Mouse (Mus musculus): ENCODE results near the gene Aldob.
A peak's percentile ranks its signal among the peaks of the same experiment; 100 is the strongest.

The Aldob gene

DNA sequence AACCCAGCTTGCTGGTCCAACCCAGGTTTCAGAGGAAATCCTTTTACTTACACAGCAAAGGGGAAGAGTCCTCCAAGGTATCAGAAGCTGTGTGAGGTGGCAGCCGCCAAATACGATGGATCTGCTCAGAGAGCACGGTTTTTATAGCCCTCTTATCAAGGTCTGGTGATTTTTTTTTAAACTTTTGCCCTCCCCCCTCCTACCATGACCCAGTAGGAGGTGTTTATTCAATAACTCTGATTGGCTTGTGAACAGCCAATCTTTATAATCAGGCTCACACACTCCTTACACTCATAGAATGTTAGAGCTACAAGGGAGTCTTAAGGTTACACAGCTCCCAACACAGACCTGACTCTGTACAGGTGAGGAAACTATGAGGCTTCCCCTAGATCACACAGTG lies at the start of gene Aldob:
Aldob (minus strand) TSS at position 164 of the 400 bp plus-strand sequence.
- no peak for DNase-seq (ENCODE audit: low spot score)

DNA sequence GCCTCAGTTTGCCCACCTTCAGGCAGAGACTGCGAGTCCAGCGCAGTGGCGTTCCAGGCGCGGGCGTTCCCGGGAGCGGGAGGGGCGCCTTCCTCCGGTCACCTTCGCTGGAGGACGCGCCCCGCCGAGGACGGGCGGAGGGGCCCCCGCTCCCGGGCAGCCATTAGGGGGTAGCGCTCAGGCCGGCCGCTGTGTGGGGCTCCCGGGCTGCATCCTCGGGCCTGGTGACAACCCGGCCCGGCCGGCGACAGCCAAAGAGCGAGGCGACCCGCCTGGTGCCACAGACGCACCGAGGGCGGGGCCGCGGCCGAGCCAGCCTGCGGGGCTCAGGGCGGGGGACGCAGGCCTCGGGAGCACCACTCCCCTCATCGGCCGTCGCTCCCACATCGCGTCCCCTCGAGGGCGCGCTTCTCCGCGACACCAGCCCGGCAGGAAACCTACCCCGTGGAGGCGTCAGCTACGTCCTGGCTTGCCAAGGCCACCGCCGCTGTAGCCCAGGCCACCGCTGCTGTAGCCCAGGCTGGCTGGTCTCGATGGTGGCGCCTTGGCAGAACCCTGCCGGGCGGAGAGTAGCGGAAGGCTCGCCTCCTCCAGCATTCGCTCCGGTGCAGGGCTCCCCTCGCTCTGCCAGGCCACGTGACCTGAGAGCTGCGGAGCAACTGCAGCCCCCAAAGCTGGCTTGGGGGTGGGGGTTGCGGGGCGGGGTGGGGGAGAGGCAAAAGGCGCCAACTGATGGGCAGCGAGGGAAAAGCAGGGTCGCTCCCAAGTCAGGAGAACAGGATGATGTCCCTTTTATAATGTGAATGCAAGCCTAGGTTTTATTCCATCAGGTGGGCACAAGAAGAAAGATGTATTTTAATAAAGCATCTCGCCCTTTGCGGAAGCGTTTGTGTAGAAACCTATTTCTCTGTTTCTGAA lies 48.1 kb upstream of the Aldob start, which contains the start of gene Tmem246:
Tmem246 (minus strand) TSS at position 694 of the 918 bp plus-strand sequence.
- peak; percentile 31 for DNase-seq (ENCODE audit: low spot score)

DNA sequence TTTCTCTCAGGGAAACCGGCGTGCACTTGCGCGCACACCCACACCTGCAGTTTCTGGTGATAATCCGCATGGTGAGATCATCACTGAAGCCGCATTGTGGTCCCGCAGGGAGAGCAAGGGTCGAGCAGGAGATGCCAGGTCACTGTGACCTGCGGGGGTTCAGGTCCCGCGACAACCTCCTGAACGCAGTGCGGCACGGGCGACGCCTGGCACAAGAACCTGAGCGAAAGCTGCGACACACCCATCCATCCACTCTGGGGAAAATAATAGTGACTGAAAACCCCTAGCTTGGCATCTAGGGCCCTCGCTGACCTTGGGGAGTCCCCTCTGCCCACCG lies 47.5 kb upstream of the Aldob start:
- DNase-seq (ENCODE audit: low spot score), result peak; percentile 2

DNA sequence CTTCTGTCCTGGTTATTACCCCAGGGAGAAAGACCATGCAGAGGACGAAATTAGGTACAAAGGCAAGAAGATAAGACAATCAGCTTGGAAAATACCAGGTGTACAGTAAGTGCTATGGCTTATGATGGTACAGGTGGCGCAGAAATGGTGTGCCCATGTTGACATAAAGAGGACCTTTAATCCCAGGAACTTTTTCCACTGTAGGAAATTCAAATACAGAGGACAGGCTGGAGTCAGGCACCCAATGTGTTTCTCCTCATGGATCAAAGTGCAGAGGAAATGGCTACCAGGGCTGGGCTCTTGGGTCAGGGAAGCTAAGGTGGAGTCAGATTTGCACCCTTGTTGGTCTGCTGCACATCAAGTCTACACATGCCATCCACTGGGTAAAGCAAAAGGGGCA lies 40.8 kb upstream of the Aldob start:
- DNase-seq (ENCODE audit: low spot score), result no peak

DNA sequence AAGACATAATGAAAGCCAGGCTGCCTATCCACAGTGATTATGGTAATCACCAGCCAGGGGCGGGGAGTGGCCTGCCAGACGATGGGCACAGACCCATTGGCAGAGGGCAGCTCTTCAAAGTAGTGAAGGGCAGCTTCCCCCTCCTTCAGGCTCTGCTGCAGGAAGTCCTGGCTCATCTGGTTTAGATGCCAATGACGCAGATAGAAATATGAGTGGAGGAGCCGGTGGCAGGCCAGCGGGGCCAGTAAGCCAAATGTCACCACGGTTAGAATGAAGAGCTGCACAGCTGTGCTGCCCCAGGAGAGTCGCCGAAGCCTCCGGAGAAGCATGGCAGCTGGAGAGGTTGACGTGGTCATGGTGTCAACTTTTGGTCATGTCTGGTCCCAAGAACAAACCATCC lies 37.5 kb upstream of the Aldob start:
- no peak for DNase-seq (ENCODE audit: low spot score)

DNA sequence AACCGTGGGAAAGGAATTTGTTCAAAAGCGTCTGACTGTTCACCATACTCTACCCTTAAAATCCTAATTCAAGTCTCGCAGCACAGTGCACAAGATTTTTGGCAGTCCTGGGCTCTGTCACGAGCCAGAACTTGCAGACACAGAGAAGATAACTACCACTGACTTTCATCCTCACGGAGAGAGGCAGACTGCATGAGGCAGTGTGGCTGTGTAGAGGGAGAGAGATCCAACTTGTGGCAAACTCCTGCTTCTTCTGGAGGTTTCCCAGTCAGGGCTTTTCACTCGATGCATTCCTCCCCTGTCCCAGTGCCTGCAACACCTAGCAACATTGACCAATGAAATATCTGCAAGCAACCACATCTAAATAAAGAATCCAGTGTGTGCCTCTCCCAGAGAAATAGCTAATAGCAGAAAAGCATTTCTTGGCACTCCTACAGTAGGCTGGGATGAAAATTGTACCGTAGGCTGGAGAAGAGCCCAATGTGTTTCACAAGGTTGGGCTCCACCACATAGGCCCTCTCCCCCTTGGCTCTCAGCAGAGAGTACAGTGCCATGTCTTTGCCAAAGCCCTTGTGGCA lies 36.3 kb upstream of the Aldob start:
- DNase-seq (ENCODE audit: low spot score), result no peak

DNA sequence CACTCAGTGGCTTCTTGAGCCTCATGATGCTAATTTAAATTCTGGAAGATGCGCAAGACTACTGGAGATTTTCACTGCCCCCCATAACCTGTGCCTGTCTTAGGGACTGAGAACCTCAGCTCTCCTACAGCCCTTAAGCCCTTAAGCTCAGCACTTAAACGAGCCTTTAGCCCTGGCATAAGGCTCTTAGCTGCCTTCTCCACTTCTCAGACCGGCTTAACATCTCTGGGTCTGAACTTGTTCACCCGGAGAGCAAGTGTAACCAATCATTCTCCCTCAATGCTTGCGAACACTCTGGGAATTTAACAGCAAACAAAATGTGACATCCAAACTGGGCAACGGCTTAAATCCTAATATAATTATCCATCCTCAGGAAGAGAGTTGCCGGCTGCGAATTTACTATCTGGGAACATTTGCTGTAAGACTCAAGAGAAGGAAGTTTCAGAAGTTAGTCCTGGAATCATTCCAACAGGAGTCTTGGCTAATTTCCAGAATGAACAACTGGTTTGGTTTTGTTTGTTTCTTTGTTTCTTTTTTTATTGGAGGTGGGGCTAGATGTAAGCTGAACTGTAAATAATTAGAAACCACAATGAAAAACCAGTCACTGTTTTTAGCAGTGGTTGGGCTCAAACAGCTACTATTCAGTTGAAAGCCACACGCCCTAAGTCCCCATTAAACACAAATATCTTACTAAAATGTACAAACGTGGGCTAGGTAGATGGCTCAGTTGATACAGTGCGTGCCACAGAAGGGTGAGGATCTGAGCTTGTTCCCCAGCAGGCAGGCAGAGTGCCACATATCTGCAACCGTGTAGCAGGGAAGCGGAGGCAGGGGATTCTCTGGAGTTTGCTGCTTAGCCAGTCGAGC lies 34.9 kb upstream of the Aldob start:
- no peak for DNase-seq (ENCODE audit: low spot score)

DNA sequence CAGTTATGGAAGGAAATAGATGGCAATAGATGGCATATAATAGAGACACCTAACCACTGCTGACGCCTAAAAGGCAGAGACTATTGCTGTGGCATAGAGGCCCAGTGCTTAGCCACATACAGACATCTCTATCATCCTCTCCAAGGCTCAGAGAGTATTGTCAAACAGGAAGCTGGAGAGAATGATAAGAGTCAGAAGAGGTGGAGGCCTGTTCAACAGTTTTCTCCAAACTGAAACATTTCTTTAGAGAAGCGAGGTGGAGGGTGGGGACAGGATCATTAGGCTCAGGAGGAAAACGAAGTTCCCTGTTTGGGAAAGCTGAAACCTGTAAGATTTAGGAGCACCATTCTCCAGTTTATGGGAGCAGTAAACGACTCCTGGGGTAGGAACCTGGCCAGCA lies 31.9 kb upstream of the Aldob start:
- DNase-seq (ENCODE audit: low spot score), result no peak

DNA sequence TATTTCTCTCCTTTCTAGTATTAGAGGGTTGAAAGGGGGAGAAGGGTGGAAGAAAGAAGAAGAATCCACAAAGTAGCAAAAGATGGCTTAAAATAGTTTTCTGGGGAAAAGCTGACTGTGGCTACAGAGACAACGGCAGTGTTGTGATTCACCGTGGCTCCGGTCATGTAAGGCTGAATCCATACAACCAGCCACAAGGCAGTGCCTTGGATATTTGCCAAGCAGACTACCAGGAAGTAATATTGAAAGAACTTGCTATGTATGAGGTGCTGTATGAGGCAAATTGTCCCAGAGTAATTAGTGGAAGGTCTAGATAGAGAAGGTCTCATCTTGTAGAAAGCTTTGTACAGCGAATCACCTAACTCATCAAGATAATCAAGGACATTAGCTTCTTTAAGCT lies 22.8 kb upstream of the Aldob start:
- no peak for DNase-seq (ENCODE audit: low spot score)

DNA sequence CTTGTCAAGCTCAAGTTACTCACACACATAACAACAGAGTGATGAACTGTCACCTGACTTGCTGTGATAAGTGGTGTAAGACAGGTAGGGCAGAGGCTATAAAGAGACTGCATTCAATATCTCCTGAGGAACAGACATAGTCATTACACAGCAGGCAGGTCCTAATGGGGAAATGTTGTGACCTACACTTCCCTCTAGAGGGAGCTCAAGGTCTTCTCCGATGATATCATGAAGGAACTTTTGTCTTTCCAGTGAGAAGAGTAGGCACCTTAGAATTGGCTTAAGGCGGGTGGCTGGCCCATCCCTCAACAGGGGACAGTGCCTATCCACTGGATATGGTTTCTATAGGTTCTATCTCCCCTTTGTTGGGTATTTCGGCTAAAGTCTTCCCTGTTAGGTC lies 18.3 kb upstream of the Aldob start:
- peak; percentile 22 for DNase-seq (ENCODE audit: low spot score)

DNA sequence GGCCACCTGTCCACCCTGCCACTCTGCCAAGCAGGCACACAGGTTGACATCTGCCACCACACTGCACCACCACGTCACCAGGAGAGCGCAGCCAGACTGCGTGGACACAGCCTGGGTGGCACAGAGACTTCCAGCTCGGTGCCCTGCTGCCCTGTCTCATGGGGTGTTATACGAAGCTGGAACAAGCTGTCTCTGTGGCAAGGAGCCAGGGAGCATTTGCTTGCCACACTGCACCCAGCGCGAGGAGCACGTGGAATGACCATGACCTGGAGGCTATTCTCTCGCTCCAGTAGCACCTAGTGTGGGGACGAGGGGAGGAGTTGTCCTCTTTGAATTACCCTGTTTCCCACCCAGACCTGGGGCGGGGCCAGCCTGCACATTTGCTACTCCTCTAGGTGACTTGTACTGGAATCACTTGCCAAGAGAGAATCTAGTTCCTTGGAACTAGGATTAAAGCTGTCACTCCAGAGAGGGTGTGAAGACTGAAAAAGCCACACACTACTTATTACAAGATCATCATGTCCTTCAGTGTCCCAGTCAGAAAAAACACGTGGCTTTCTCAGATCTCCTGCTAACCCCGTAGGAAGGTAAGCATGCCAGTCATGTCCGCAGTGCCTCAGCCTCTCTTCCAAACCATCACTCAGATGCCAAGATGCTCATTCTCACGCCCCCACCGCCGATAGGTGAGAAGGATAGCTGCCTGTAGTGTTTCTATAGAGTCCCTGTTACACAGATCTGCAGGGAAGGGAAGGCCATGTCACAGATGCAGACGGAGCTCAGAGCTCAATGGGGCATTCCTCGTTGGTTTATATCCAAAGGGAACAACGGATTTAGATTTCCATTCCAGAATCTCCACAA lies 10.8 kb upstream of the Aldob start:
- no peak for DNase-seq (ENCODE audit: low spot score)

DNA sequence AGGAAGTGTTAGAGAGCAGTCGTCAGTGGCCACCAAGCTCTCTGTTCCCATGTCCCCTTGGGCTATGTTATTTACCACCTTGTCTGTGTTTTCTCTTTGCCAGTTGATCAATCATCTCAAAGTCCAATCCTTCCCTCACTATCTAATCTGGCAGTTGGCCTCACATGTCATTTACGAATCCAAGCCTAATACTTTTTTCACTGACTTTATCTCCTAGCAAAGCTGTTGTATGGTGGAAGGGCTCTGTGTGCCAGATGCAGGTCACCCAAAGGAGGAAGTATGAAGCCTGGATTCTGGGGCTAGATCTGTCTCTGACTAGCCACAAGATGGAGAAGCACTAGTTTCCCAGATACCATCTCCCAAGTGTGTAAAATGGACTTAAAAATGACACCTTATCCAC lies 8.8 kb upstream of the Aldob start:
- DNase-seq (ENCODE audit: low spot score), result no peak

DNA sequence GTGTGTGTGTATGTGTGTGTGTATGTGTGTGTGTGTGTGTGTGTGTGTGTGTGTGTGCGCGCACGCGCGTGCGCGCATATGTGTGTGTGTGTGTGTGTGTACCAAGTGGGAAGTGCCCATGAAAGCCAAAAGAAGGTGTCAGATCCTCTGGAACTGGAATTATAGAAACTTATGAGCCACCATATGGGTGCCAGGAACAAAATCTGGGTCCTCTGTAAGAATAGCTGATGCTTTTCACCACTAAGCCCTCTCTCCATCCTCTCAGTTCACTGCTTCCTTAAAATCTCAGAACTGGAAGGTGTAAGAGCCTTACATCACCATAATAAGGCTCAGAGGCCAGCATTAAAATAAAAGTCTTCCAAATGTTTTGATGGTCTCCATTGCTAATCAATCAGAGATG lies 8.0 kb upstream of the Aldob start:
- no peak for DNase-seq (ENCODE audit: low spot score)

DNA sequence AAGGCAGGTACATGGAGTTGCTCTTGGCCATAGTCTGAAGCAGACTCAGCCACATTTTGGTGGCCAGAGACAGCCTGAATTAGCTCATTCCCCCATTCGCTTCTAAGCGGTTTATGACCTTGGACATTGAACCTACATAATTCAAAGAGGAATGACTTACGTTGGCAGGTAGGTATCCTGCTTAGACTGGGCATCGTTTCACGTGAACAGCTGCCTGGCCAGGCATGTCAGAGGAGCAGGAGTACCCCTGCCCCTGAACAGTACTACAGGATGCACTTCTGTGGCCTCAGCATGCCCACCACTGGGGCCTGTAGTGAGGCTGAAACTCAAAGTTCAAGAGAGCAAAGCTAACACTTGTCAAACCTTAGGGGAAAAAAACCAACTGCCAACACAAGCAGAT lies 4.0 kb upstream of the Aldob start:
- no peak for DNase-seq (ENCODE audit: low spot score)

DNA sequence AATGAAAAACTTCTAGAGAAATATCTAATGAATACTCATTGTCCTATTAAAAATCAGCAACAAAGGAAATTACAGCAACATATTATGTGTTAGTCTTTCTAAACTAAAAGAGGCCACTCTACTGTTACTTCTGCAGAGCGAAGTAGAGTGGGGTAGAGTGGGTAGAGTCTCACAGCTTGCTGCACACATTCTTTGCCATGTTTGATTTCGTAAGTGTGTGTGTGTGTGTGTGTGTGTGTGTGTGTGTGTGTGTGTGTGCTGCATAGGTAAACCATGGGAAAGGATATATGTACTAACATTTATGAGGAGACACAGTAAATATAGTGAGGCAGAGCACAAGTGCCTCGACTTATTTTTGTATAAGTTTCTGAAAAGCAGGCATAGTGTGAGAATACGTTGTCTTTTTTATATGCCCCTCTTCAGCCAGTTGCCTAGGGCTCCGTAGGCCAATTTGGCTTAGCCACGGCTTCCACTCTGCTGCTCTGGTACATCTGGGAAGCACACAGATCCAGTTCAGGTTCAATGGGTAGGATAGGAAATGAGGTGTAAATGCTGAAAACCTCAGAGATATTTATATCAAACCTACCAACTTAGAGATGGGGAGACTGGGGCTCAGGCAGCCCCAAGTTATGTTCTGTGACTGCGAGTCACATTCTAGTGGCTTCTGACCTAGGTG lies 1.7 kb downstream of the Aldob start:
- no peak for DNase-seq (ENCODE audit: low spot score)

DNA sequence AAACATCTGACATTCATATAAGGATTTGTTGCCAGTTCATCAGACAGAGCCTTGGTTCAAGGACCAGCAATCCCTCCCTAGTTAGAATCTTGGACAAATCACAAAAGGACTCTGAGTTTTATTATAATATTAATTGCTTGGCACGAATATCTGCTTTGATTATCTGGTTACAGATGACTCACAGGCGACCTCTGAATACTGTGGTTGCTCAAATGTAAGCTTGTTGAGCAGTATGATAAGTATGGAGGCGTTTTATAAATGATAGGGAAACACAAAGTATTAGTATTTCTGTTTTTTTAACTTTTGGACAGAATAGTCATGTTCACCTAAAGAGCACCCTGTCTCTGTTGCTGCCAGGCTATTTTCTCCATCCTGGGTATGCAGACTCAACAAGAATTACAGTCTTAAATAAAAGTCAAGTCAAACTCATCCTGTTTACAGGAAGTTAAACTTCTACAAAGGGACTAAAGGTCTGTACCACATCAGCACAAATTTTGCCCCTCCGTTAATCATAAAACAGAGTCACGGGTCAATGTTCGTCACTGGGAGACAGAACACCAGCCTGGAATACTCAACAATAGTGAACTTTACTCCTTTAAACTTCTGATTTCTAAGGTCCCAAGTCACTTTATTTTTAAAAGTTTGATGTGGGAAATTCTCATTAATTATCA lies 2.3 kb downstream of the Aldob start:
- DNase-seq (ENCODE audit: low spot score), result no peak

DNA sequence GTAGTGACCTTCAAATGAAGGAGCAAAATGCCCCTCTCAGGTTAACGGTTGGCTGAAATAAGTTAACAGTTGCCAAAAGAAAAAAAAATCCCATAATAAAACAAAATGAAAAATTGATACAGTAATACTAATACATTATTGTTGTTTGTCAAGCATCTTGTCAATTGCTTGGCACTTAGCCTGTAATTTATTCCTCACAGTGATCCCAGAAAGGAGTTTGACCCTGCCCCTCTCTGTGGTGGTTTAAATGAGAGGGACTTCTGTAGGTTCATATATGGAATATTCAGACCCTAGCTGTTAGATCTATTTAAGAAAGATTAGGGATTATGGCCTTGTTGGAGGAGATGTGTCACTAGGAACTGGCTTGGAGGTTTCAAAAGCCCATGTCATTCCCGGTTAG lies 3.3 kb downstream of the Aldob start:
- DNase-seq (ENCODE audit: low spot score), result no peak

DNA sequence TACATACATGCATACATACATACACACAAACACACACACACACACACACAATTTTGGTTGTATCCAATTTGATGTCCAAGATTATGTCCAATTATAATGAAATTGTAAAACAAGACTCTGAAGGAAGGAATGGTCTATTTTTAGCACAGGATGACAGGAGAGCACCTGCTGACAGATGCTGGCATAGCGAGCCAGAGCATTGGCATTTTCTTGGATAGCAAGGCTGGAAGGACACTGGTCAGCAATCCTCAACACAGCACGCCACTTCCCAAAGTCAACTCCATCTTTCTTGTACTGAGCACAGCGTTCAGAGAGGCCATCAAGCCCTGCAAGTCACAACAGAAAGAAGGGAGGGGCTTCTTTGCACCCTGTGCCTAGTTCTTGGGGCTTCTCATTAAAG lies 8.4 kb downstream of the Aldob start:
- no peak for DNase-seq (ENCODE audit: low spot score)

DNA sequence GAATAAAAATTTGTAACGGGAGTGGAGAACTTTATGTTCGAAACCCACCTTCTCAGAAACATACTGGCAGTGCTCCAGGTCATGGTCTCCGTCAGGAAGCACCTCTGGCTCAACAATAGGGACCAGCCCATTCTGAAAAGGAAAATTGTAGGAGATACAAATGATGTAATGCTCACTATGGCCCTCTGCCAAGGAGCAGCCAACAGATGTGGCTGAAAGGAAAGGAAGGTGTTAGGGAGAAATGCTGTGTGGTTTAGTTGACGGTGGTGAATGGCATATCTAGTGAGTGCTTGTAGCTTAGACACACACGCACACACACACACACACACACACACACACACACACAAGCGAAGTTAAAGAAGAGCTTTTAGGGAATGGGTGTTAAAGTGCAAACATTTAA lies 9.7 kb downstream of the Aldob start:
- DNase-seq (ENCODE audit: low spot score), result no peak

DNA sequence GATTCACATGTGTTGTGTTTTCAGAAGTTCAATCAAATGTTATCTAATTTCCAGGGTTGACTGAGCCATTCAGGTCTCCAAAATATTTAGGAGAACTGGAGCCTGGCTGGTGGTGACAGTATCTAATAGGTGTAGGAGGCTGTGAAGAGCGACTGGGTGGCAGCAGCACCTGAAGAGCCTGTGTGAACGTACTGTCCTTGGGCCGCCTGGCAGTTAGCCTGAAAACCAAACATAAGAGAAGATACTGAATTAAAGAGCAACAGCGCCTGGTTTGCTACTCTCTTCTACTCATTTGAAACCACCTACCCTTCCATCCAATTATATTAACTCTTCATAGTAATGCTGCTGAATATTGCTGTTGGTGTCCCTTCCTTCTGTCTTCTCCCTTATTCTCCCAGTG lies 12.7 kb downstream of the Aldob start:
- DNase-seq (ENCODE audit: low spot score), result no peak
